Mouse (Mus musculus) splenic B cell, adult 2 months (primary cell): ENCODE results near the gene Pappa.

Experiments
- DNase-seq: peaks from one replicate; pipeline ENCODE4 v3.0.0-alpha.2; 2011; ENCODE audit warnings: low read depth, low spot score
- H3K27me3 ChIP-seq: 2 replicates; pipeline ENCODE4 v1.6.1; 2012; ENCODE audit warnings: mild to moderate bottlenecking, low read length, moderate library complexity, mixed read lengths; ENCODE audit not compliant: control insufficient read depth, poor library complexity, insufficient read depth, severe bottlenecking
- H3K36me3 ChIP-seq: 2 replicates; pipeline ENCODE4 v1.6.1; 2012; ENCODE audit warnings: mild to moderate bottlenecking, low read length, moderate library complexity, mixed read lengths; ENCODE audit not compliant: control insufficient read depth, poor library complexity, insufficient read depth, severe bottlenecking

The Pappa gene

DNA sequence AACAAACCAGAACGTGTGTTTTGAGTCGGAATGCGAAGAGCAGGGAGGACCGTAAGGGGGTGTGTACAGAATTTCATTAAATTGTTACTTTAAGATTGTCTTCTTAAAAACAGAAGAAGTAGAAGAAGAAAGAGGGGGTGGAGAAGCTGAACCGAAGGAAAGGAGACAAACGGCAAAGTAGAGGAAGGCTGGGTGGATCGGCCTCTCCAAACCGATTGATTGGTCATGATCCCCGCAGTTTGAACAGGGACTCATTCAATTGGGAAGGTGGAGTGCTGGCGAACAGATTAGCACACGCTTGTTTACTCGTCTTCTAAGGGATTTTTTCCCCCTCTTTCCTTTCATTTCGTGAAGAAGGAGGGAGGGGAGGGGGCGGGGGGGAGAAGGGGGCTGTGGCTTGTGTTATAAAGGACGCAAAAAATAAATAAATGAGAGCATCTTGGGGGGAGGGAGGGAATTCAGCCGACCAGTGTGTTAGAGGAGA, at the start of gene Pappa:
Gene Pappa (plus strand): TSS at position 434 of the 484 bp plus-strand sequence.
- Histone ChIP-seq H3K36me3 (no peaks in the 10 kb centered on the region), H3K27me3 (no peaks in the 10 kb centered on the region; the same call in 1 of the 2 replicates)
- no peak for DNase-seq

DNA sequence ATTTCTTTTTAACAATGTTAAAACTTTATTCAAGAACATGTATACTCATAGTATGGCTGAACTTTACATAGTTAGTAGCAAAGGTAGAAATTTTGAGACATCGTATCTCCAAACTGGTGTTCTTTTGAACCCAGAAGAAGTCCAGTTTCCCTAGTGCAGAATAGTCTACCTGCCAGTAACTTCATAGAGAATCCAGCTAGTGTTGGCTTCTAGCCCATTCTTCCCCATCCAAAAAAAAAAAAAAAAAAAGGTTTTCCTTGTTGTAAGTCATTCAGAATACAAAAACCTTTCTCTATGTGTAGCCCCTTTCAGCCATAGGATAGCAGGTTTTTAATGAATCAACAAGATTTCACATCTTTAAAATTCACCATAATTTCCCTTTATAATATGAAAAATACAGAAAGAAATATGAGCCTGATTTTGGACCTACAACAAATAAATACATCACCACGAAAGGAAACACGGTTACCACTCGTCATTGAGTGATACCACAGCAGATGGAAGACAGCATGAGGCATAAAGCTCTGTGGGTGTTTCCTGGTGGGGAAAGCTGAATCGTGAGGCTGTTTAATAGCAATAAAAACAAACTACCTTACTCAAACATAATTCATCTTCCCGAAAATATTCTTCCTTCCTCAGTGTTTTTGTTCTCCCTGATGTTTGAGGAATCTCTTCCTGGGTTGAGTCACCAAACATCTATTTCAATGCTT, 45.9 kb upstream of the Pappa start:
- Histone ChIP-seq H3K36me3 (no peaks in the 10 kb centered on the region), H3K27me3 (no peaks in the 10 kb centered on the region)
- no peak for DNase-seq

DNA sequence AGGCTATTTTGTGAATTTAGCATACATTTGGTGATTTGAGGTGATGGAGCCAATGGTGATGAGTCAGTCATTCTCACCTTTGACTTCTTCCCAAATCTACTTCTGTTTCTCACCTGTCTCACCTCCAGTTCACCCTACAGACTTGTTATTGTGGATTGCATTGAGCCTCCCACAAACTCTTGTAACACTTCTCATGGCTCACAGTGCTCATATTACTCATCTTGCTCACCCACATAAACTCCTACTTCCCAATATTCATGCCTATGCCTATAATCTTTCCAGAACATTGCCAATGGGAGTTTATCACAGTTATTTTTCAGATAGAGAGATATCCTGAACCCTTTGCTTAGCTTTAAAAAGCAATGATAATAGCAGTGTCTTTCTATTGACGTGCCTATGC, 37.1 kb upstream of the Pappa start:
- H3K27me3 ChIP-seq = no peaks in the 10 kb centered on the region
- no peaks in the 10 kb centered on the region for H3K36me3 ChIP-seq
- no peak for DNase-seq

- DNase-seq = no peak
- Histone ChIP-seq H3K27me3 (no peaks in the 10 kb centered on the region), H3K36me3 (no peaks in the 10 kb centered on the region)
Observed at GRCm38 (mm10) chr4:65087592-65087991, 36.4 kb upstream of the Pappa start.

DNA sequence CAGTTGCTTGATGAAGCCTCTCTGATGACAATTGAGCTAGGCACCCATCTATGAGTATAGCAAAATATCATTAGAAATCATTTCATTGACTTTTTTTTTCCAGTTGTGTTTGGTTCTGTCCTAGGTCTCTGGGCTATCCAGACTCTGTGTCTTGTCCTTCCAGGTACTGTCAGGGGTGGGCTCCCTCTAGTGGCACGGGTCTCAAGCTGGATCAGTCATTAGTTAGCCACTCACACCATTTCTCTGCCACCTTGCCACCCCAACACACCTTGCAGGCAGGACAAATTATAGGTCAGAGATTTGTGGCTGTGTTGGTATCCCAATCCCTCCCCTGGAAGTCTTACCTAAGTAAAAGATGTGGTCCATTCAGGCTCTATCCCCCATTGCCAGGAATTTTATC, 31.8 kb upstream of the Pappa start:
- no peaks in the 10 kb centered on the region for H3K36me3 ChIP-seq
- no peak for DNase-seq
- no peaks in the 10 kb centered on the region for H3K27me3 ChIP-seq

GRCm38 (mm10) chr4:65120329-65120728, 3.6 kb upstream of the Pappa start:
- no peak for DNase-seq
- no peaks in the 10 kb centered on the region; the same call in 1 of the 2 replicates for H3K27me3 ChIP-seq
- H3K36me3 ChIP-seq = no peaks in the 10 kb centered on the region

DNA sequence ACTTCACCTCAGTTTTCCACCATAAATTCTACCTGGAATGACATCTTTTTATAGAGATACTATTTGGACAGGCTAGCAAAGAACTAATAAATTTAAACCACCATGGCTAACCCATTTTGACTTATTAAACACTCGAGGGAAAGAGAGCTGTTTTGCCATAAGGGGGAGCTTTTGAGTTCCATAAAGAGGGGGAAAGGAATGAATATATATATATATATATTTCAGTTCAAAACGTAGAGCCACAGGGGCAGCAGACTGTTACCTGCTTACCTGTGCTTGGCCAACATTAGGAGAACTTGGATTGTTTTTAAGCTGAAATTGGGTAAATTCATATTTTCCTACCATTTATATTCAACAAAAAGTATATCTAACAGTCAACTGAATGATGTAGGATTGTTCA, 1.1 kb upstream of the Pappa start:
- no peak for DNase-seq
- Histone ChIP-seq H3K36me3 (no peaks in the 10 kb centered on the region), H3K27me3 (no peaks in the 10 kb centered on the region; the same call in 1 of the 2 replicates)

DNA sequence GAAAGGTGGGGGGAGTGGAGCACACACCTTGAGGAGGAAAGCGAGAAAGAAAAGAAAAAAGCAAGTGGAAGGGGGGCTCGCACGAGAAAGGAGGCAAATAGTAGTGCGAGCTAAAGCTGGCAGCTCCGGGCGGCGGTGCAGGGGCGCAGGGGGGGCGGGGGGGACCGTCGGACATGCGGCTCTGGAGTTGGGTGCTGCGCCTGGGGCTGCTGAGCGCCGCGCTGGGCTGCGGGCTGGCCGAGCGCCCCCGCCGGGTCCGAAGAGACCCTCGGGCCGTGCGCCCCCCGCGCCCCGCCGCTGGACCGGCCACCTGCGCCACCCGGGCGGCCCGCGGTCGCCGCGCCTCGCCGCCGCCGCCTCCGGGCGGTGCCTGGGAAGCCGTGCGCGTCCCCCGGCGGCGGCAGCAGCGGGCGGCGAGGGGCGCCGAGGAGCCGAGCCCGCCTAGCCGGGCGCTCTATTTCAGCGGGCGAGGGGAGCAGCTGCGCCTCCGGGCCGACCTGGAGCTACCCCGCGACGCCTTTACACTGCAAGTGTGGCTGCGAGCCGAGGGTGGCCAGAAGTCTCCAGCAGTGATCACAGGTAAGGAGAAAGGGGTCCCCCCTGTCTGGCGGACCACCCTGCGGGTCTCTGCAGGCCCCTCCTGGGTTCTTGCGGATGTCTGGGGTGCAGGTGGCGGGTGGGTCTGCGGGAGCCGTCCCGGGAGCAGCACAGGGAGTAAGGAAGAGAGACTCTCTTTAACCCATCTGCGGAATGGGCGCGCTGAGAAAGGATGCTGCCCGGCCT, 586 bp downstream of the Pappa start:
- Histone ChIP-seq H3K27me3 (no peaks in the 10 kb centered on the region; the same call in 1 of the 2 replicates), H3K36me3 (no peaks in the 10 kb centered on the region)
- DNase-seq = no peak

GRCm38 (mm10) chr4:65125341-65126332, 1.7 kb downstream of the Pappa start:
- DNase-seq = no peak
- H3K27me3 ChIP-seq = no peaks in the 10 kb centered on the region; the same call in 1 of the 2 replicates
- no peaks in the 10 kb centered on the region for H3K36me3 ChIP-seq

GRCm38 (mm10) chr4:65126451-65127290, 2.7 kb downstream of the Pappa start:
- Histone ChIP-seq H3K27me3 (no peaks in the 10 kb centered on the region), H3K36me3 (no peaks in the 10 kb centered on the region)
- no peak for DNase-seq

DNA sequence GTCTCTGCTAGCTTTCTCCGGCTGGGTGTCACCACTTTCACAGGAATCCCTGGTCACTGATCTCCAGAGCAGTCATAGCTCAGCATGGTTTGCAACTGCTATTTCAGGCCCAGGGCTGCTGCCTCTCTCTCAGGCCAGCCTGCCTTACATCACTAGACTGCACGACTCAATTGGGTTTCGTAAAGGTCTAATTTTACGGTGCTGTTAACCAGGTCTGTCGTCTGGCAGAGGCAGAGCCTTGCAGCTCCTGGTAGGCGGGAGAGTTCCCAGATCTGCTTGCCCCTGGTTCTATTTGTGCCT, 3.3 kb downstream of the Pappa start:
- DNase-seq = no peak

GRCm38 (mm10) chr4:65132657-65133056, 8.7 kb downstream of the Pappa start:
- no peak for DNase-seq
- Histone ChIP-seq H3K27me3 (no peaks in the 10 kb centered on the region), H3K36me3 (no peaks in the 10 kb centered on the region)

More for the DNA sequence above, 3.3 kb downstream of the Pappa start:
- Histone ChIP-seq H3K36me3 (no peaks in the 10 kb centered on the region), H3K27me3 (no peaks in the 10 kb centered on the region)

DNA sequence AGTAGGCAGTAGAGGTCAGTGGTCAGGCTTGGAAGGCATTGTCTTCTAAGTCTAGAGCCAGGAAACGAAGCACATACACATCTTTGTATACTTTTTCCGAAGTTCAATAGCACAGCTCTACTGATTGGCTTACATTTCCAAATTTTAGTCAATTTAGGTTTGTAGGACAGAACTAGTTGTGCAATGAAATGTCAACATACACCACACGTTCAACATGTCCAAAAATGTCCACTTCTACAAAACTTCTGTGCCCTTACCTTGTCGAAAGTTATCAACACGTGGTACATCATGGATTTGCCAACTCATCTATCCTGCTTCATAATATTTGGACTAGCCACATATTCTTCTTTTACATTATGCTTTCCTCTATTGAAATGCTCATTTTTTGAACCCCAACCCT, 10.4 kb downstream of the Pappa start:
- H3K27me3 ChIP-seq = no peaks in the 10 kb centered on the region
- H3K36me3 ChIP-seq = no peaks in the 10 kb centered on the region
- DNase-seq = no peak

GRCm38 (mm10) chr4:65135109-65135508, 11.1 kb downstream of the Pappa start:
- no peak for DNase-seq
- Histone ChIP-seq H3K36me3 (no peaks in the 10 kb centered on the region), H3K27me3 (no peaks in the 10 kb centered on the region)
